Mouse (Mus musculus) urinary bladder, postnatal 36 days (tissue): ENCODE data around the gene Otop2.

Experiments
- DNase-seq, 2 experiments: peaks; one replicate each; pipeline ENCODE4 v3.0.0; 2022; ENCODE audit warnings: low spot score in 2 of 2, mixed read lengths in 1 of 2

Otop2 gene

DNA sequence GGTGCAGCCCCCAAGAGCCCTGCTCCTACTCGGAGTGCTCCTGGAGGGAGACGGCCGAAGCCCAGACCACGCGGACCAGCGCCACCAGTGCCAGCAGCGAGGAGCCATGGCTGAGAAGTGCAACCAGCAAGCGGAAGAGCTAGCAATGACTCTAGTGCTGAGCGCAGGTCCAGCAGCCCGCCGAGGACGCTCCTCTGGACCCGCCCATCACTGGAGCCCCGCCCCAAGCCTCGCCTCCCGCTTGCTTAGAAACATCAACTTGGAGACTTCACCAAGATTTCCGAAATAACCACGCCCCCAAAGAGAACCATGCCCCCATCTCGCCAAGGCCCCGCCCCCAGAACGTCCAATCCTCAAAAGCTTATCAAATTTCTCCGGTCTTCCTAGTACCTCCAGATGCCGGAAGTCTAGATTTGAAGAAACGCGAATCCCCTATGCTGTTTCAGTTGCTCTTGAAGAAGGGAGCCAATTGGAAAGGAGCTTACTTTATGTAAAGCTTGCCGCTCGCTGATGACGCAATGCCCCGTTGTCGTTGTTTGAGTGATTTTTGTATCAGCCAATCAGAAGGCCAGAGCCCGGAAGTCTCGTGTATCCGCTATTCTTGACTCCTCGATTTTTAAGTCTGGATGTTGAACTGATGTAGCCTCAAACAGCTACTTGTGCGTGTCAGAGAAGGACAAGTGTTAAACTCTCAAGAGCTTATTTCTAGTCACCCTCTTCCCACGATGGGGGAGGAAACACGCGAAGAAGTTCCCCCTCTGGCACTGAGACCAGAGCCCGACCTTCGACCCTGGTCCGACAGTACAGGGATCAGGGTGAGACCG, 30.0 kb upstream of the Otop2 start, which contains the start of gene Fdxr:
Gene Fdxr, minus strand, starts transcription at position 271 of the 824 bp plus-strand sequence.
- peak; percentile 98 to 99 for DNase-seq

GRCm38 (mm10) chr11:115277604-115277975, 29.4 kb upstream of the Otop2 start:
- DNase-seq = no peak

DNA sequence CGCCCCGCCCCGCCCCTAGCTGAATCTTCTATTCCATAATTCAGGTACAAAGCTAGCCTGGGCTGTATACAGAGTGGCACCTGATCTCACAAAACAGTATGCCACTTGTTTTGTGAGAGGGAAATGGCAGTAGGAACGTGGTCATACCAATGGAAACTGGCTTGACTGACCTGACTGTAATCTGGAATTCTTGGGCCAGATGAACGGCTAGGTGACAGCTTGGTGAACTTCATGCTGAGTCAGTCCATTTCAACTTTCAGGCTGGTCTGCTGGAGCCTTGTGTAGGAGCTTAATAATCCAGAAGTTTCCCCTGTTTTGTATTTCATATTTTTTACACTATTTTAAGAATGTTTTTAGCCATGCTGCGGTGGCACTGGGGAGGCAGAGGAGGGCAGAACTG, 28.8 kb upstream of the Otop2 start:
- no peak for DNase-seq

- DNase-seq = no peak
These were observed 27.2 kb upstream of the Otop2 start for GRCm38 (mm10) chr11:115279726-115280125.

- DNase-seq = peak in 1 of 2 experiments; percentile 32
These were observed 24.7 kb upstream of the Otop2 start for GRCm38 (mm10) chr11:115282295-115282694.

GRCm38 (mm10) chr11:115282723-115283485, 24.1 kb upstream of the Otop2 start:
- no peak for DNase-seq

GRCm38 (mm10) chr11:115283486-115283765, 23.5 kb upstream of the Otop2 start:
- DNase-seq = no peak

DNA sequence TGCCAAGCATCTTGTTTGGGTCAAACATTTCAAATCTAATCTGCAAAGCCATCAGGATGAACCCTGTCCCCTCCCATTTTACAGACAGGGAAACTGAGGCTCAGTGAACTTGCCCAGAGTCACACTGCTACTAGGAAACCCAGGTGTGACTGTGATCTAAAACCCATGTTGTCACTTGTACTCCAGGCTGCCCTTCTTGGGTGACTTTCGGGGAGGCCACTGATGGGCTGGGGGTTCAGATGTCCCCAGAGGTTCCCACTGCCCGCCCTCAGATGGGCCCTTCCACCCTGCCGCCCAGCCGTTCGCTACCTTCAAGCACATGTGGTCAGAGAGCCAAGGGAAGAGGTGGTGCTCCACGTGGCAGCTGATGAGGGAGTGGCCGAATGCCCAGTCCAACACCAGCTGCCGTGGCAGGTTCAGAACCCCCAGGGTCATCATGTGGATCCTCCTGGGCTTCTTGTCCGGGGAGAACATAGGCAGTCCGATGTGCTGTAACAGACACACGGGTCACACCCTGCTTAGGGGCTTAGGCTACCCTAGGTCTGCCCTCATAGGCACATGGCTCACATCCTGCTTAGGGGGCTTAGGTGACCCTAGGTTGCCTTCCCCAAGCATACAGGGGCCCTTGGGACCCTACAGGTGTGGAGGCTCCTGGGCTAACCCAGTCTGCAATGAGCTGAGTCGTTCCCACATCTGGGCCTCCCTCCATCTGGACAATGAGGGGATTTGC, 22.9 kb upstream of the Otop2 start:
- DNase-seq = no peak

GRCm38 (mm10) chr11:115285282-115285681, 21.7 kb upstream of the Otop2 start:
- DNase-seq = no peak

DNA sequence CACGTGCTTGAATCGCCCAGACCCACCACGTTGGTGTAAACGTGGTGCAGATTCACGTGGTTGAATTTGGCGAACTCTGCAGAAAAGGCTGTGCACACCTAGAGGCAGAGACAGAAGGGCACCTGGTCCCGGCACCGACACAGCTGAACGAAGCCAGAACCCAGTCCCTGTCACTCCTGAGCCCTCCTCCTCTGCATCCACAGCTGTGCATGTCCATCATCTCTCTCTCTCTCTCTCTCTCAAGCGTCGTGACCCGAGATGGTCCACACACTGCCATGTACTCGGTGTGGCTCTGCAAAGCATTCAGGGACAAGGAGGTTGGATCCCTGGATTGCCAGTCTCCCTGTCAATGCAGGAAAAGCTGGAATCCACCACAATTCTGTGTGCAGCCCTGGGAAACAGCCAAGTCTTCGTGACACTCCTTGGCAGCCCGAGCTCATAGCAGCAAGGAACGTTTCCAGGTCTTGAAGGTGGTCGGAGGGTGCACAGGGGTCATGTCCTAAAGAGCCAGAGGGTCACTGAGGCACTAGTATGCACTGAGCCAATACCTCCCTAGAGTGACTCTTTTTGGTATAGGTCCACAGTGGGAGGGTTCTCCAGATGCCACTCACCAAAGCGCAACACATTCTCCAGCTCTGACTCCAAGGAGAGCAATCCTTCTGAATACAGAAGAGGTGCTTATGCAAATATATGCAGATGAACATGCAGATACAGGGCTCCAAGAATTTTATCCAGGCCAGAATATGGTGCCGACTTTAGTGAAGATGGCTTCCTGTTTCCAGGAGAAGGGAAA, 20.6 kb upstream of the Otop2 start:
- no peak for DNase-seq

GRCm38 (mm10) chr11:115287386-115287785, 19.6 kb upstream of the Otop2 start:
- DNase-seq = no peak

DNA sequence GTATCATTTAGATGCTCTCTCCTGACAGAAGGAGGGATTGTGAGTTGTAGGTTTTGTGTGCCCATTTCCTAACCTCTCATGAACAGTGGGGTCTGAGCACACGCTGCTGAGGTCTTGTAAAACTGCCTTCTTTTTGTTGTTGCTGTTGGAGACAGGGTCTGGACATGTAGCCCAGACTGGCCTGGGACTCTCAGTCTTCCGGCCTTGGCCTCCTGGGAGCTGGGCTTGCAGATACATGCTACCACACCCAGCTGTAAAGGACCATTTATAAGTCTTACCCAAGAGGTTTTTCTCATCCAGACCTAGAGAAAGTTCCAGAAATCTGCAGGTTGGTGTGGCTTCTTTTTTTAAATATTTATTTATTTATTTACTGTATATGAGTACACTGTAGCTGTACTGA, 18.7 kb upstream of the Otop2 start:
- DNase-seq = no peak

DNA sequence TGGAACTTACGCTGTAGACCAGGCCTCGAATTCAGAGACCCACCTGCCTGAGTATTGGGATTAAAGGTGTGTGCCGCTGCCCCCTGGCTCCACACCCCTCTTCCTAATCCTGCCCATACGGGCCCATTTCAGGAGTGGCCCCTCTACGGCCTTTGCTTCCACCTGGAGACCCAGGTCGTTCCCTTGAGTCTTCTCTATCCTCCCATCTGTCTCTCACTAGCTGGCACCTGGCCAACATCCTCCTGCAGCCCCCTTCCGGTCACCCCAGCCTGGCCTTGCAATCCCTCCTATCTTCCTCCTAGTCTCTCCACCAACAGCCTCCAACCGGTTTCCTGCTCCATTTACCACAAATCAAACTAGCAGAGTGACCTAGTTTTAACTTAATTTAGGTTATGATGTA, 17.1 kb upstream of the Otop2 start:
- DNase-seq = no peak

GRCm38 (mm10) chr11:115290314-115290713, 16.6 kb upstream of the Otop2 start:
- no peak for DNase-seq

DNA sequence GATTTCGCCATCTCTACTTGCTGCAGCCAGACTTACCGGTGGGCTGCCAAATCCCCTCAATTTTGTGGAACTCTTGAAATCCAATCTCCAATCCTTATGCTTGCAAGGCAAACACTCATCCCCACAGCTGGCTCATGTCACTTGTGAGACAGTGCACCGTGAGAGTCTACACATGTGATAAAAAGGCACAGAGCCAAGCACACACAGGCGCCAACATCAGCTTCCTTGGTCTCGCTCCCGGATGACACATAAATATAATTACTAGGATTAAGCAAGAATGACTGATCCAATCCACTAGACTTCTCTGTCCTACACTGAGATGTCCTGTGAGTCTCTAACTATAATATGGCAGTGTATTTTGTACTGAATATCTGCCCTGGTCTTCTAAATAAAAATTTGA, 16.0 kb upstream of the Otop2 start:
- DNase-seq = peak; percentile 59 to 80

GRCm38 (mm10) chr11:115291503-115291902, 15.5 kb upstream of the Otop2 start:
- DNase-seq = no peak

DNA sequence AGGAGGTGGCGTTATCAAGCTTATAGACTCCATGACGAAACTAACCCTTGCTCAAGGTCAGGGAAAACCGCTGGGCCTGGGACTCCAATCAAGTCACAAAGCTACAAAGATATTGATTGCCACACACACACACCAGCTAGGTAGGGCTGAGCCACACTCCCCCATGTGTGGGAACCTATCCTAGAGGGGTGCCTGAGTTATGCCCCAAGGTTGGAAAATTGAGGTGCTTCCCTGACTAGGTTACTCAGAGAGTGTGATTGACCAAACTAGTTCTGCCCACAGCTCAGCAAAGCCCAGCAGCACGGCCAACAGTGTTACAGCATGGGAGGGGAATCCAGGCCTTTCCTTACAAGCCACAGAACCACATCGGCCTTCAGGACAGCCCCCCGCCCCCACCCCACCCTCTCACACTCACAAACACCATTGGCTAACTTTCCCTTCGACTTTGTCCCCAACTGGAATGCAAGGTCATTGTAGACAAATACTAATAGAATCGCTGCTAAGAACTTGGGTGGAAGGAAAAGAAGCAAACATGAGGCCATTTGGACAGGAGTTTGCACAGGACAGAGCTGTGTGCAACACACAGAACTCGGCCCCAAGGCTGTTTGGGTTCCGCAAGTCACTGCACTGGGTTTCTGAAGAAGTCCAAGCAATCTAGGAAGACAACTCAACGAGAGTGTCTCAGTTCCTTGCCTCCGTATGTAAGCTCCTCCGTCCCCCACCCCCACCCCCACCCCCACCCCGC, 14.2 kb upstream of the Otop2 start:
- DNase-seq = no peak

- DNase-seq = no peak
These were observed 11.0 kb upstream of the Otop2 start for GRCm38 (mm10) chr11:115295939-115296338.

DNA sequence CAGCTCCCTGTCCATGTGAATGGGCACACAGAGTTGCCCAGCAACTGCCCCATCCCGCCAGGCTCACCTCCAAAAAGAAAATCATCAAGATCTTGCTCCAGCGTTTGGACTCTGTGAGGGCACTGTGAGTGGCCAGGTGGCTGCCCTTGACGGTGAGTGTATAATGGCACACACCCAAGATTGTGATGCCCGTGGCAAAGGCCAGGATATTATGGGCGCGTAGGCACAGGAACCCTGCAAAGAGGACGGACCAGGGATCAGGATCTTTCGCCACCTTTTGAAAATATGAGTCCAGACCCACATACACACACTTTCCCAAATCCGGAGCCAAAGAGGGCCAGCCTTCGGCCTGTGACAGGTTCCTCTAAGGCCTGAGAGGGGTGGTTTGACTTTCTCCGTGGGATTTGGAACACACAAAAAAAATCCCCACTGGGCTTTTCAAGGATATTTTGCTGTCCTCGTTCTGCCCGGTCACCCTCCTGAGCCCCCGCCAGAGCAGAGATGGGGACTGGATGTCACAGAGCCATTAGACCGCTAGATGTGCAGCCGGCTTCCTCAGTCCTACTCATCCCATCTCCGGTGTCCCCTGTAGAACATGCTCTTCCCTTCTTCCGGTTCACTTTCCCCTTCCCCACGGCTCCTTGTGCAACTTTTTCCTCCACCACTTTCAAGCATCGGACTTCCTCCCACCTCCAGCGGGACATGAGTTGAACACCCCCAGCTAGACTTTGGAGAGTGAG, 10.3 kb upstream of the Otop2 start:
- DNase-seq = no peak

DNA sequence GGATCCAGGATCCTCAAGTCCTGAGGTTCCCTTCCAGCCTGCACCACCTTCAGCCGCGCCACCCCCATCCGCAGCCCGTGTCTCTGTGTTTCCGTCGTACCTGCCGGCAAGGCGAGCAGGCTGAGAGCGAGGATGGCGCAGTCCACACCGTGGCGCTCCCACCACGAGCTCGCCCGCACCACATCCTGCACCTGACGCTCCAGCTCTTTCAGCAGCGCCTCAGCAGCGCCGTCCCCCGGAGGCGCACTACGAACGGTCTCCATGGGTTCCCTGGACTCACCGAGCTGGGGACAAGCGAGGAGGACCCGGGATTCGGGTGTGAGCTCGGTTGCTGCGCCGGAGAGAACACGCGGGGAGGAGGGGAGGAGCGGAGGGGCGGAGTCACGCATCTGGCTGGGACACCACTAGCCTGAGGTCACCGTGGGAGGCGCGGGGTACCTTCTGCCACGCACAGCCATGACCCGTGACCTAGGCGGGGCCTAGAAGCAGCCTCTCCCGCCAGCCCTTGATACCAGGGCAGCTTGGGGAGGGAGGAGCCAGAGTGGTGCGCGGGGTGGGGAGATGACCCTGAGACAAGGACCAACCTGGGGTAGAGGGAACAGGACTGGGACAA, 9.6 kb upstream of the Otop2 start, which contains the start of gene Fads6:
Gene Fads6, minus strand, starts transcription at position 450 of the 613 bp plus-strand sequence.
- peak; percentile 31 to 36 for DNase-seq
